In the genomic region with DNA sequence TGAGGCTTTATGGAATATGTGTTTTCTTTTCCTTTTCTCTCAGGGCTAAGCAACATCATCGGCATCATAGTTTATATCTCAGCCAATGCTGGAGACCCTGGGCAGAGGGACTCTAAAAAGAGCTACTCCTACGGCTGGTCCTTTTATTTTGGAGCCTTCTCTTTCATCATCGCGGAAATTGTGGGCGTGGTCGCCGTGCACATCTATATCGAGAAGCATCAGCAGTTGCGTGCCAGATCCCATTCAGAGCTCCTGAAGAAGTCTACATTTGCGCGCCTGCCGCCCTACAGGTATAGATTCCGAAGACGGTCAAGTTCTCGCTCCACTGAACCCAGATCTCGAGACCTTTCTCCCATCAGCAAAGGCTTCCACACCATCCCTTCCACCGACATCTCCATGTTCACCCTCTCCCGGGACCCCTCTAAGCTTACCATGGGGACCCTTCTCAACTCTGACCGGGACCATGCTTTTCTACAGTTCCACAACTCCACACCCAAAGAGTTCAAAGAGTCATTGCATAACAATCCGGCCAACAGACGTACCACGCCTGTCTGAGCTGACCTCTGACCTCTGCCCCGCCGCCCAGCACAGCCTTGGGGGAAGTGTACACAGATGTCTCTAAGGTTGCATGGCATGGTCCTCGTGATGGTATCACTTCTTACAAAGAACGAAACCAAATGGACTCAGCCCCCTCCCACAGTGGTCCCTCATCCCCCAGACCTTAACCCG, we compare ENCODE assay signal across 13 mouse cellular contexts.
"Had no signal": no experiment of that assay in that cellular context is flagged by ENCODE, and none has a peak within 500 bp of the region (broad histone marks: within the 10 kb centered on the region; RNA-seq: fewer than 3 reads in every experiment).

No protein-coding gene starts in this region.

- ATAC-seq: intestine, postnatal 0 days; liver, embryonic 12.5 days had no signal

- H3K4me2 ChIP-seq: limb, embryonic 15.5 days; liver, embryonic 12.5 days; lung, embryonic 14.5 days; midbrain, embryonic 12.5 days; neural tube, embryonic 15.5 days had no signal

- H3K27me3 ChIP-seq: limb, embryonic 15.5 days; liver, embryonic 12.5 days; midbrain, embryonic 12.5 days; neural tube, embryonic 15.5 days had no signal

- H3K4me1 ChIP-seq: limb, embryonic 15.5 days; liver, embryonic 12.5 days; midbrain, embryonic 12.5 days; neural tube, embryonic 15.5 days had no signal

- H3K36me3 ChIP-seq: limb, embryonic 15.5 days; liver, embryonic 12.5 days; midbrain, embryonic 12.5 days; neural tube, embryonic 15.5 days had no signal

- DNase-seq: kidney, adult 8-10 months; kidney, postnatal 36 days; layer of hippocampus, adult 9-11 months; layer of hippocampus, postnatal 36 days; lung, embryonic 14.5 days; lung, postnatal 14 days; thymus, postnatal 36 days had no signal

- H3K9ac ChIP-seq: limb, embryonic 15.5 days; liver, embryonic 12.5 days; lung, embryonic 14.5 days; midbrain, embryonic 12.5 days; neural tube, embryonic 15.5 days had no signal

- H3K27ac ChIP-seq: limb, embryonic 15.5 days; liver, embryonic 12.5 days; midbrain, embryonic 12.5 days; neural tube, embryonic 15.5 days had no signal

- H3K4me3 ChIP-seq: limb, embryonic 15.5 days; liver, embryonic 12.5 days; midbrain, embryonic 12.5 days; myocyte; neural tube, embryonic 15.5 days had no signal

- H3K9me3 ChIP-seq: limb, embryonic 15.5 days; liver, embryonic 12.5 days; midbrain, embryonic 12.5 days; neural tube, embryonic 15.5 days had no signal
